Comparison of ENCODE assay signal across 10 mouse cellular contexts in genomic region chr2:166012145-166012544, GRCm38 (mm10). TPM values are rescaled to one million over a fixed set of nuclear protein-coding genes. Genes with fewer than 3 reads are reported as not detected.
DNase-seq lines count a peak whose midpoint lies in the region; ATAC-seq and TF ChIP-seq lines count a peak whose summit lies in the region.
"Had no signal": no experiment of that assay in that cellular context is flagged by ENCODE, and none has a peak within 500 bp of the region (broad histone marks: within the 10 kb centered on the region; RNA-seq: fewer than 3 reads in every experiment).

No protein-coding gene starts in this region.

- H3K36me3 ChIP-seq in heart, embryonic 16.5 days (ENCODE audit: control insufficient read depth, insufficient read depth): no peaks in the 10 kb centered on the region
- H3K36me3 ChIP-seq in liver, postnatal 0 days (replicated peaks; ENCODE audit: insufficient read depth, low read length): no peaks in the 10 kb centered on the region

- 31% methylated on average over 2 of the region's 2 CpGs for WGBS in heart, embryonic 16.5 days
- 19% methylated on average over 2 of the region's 2 CpGs for WGBS in liver, postnatal 0 days (ENCODE audit: insufficient replicate concordance)
- 81% methylated on average over 2 of the region's 2 CpGs for WGBS in cerebellum, adult 2 months

- intact Hi-C loops in heart, postnatal 14 days (cut with DNase I): no loop called here

- H3K27me3 ChIP-seq in heart, embryonic 16.5 days (ENCODE audit: control insufficient read depth, insufficient read depth, low read length): no peaks in the 10 kb centered on the region
- H3K27me3 ChIP-seq in liver, postnatal 0 days (ENCODE audit: insufficient read depth, low read length): no peaks in the 10 kb centered on the region
- no peaks in the 10 kb centered on the region for H3K27me3 ChIP-seq in cerebellum, adult 2 months (ENCODE audit: control insufficient read depth, insufficient read depth, low read length)

- H3K4me2 ChIP-seq in heart, embryonic 16.5 days (ENCODE audit: low read depth, low read length): no peak overlapping the region
- peak overlapping the region; percentile 30; the same call in 1 of the 2 replicates for H3K4me2 ChIP-seq in liver, postnatal 0 days (ENCODE audit: low read depth, low read length)

- ATAC-seq in heart, embryonic 16.5 days (replicated peaks; ENCODE audit: extremely low read depth, insufficient read depth, low FRiP score): no peak
- ATAC-seq in liver, postnatal 0 days: no peak

- H3K4me3 ChIP-seq in heart, embryonic 16.5 days (ENCODE audit: low read length): no peak overlapping the region
- peak overlapping the region; percentile 2; the same call in 1 of the 2 replicates for H3K4me3 ChIP-seq in bone marrow macrophage, adult 2 months (ENCODE audit: insufficient read depth, low read length)
- H3K4me3 ChIP-seq in liver, postnatal 0 days (ENCODE audit: low read depth, low read length): no peak overlapping the region
- no peak overlapping the region for H3K4me3 ChIP-seq in cerebellum, adult 2 months (replicated peaks; ENCODE audit: insufficient read depth, low read depth, low read length)

- TF ChIP-seq EP300 in liver, postnatal 0 days (IDR thresholded peaks at IDR 0.05; ENCODE audit: low read depth): no peak

- no peak for TF ChIP-seq CTCF in bone marrow macrophage, adult 2 months (IDR thresholded peaks at IDR 0.05; ENCODE audit: low read depth, low read length)
- TF ChIP-seq CTCF in liver, postnatal 0 days (IDR thresholded peaks at IDR 0.05; ENCODE audit: low read depth): no peak
- TF ChIP-seq CTCF in cerebellum, adult 2 months (IDR thresholded peaks at IDR 0.05; ENCODE audit: borderline replicate concordance, insufficient read depth, low read depth, low read length): no peak

- peaks cover 46% of the 10 kb centered on the region for H3K4me1 ChIP-seq in heart, embryonic 16.5 days (ENCODE audit: control insufficient read depth, insufficient read depth, low read length)
- peaks cover 54% of the 10 kb centered on the region for H3K4me1 ChIP-seq in bone marrow macrophage, adult 2 months (ENCODE audit: control insufficient read depth, insufficient read depth, low read length)
- peaks cover 12% of the 10 kb centered on the region for H3K4me1 ChIP-seq in liver, postnatal 0 days (ENCODE audit: insufficient read depth)
- peaks cover 17% of the 10 kb centered on the region for H3K4me1 ChIP-seq in cerebellum, adult 2 months (ENCODE audit: control insufficient read depth, insufficient read depth, low read length)

- 0 out of 2 replicates have a peak overlapping the region, but pooled peaks have one; percentile 3 for H3K9ac ChIP-seq in heart, embryonic 16.5 days (ENCODE audit: low read length)
- H3K9ac ChIP-seq in liver, postnatal 0 days (replicated peaks): no peak overlapping the region

- no peak for DNase-seq in heart, postnatal 14 days
- peak; percentile 50 for DNase-seq in CD4-positive, CD25-positive, alpha-beta regulatory T cell, adult 2 months (ENCODE audit: low read depth, low spot score)
- no peak for DNase-seq in liver, postnatal 0 days
- DNase-seq in adrenal gland, adult 2 months: no peak
- DNase-seq in cerebellum, postnatal 36 days: no peak
- DNase-seq in cerebellum, adult 2 months: no peak
- DNase-seq: kidney, postnatal 4 days; right cerebral cortex, postnatal 25 days had no signal

- no peak for TF ChIP-seq POLR2A in bone marrow macrophage, adult 2 months (IDR thresholded peaks at IDR 0.05; ENCODE audit: borderline replicate concordance, low read depth, low read length)
- no peak for TF ChIP-seq POLR2A in cerebellum, adult 2 months (IDR thresholded peaks at IDR 0.05; ENCODE audit: borderline replicate concordance, insufficient read depth, low read length)

- H3K27ac ChIP-seq in heart, embryonic 16.5 days (ENCODE audit: low read length): peak overlapping the region; percentile 69; the same call in 1 of the 2 replicates
- H3K27ac ChIP-seq in bone marrow macrophage, adult 2 months (ENCODE audit: insufficient read depth, low read depth, low read length): peak overlapping the region; percentile 23; the same call in 1 of the 2 replicates
- no peak overlapping the region for H3K27ac ChIP-seq in liver, postnatal 0 days (ENCODE audit: low read depth)
- H3K27ac ChIP-seq in cerebellum, adult 2 months (ENCODE audit: insufficient read depth, low read length): no peak overlapping the region

- no peaks in the 10 kb centered on the region for H3K9me3 ChIP-seq in heart, embryonic 16.5 days (replicated peaks; ENCODE audit: control insufficient read depth, low read length)
- no peaks in the 10 kb centered on the region for H3K9me3 ChIP-seq in liver, postnatal 0 days (ENCODE audit: low read length)

RNA-seq across cellular contexts. Expression of gene Ncoa3, which starts 19.7 kb away (rescaled TPM):
- polyA plus RNA-seq in heart, embryonic 16.5 days (2015; fragmentation: Nextera tagmentation; extraction: Ambion mirVana): 9.5 and 9.9 TPM in 2 replicates
- 10 to 100 TPM; 28.7 to 31.5 TPM for total RNA-seq in heart, postnatal 14 days (2021)
- polyA plus RNA-seq in bone marrow macrophage, adult 2 months (2012; ENCODE audit: insufficient read depth, insufficient read length, missing spikeins): 118 and 119 TPM in 2 replicates
- polyA plus RNA-seq in liver, postnatal 0 days (2015; fragmentation: Nextera tagmentation; extraction: Ambion mirVana): 3.3 and 3.9 TPM in 2 replicates
- 10 to 100 TPM; 28.5 to 29.8 TPM for total RNA-seq in adrenal gland, adult 2 months (2021)
- polyA plus RNA-seq in adrenal gland, adult 2 months (2012; rRNA removed): 26.2 and 27.9 TPM in 2 replicates
- polyA plus RNA-seq in cerebellum, adult 2 months (2012; rRNA removed): 23.6 and 23.7 TPM in 2 replicates

Comparison
In these comparisons a context has a peak if more than half of its experiments do, and no peak if none do; other contexts are left out.
1. H3K27ac ChIP-seq: peak in heart, embryonic 16.5 days (single experiment) and bone marrow macrophage, adult 2 months (single experiment); none in liver, postnatal 0 days (single experiment) and cerebellum, adult 2 months (single experiment).